In genomic region chr2:33315233-33316062, GRCm38 (mm10) we compare ENCODE assay signal across 9 mouse cellular contexts. TPM values are rescaled to one million over a fixed set of nuclear protein-coding genes. Genes with fewer than 3 reads are reported as not detected.
DNase-seq lines count a peak whose midpoint lies in the region; ATAC-seq lines count a peak whose summit lies in the region.
"Had no signal": no experiment of that assay in that cellular context is flagged by ENCODE, and none has a peak within 500 bp of the region (broad histone marks: within the 10 kb centered on the region; RNA-seq: fewer than 3 reads in every experiment).

No protein-coding gene starts in this region.

- DNase-seq in heart, adult 11 months = peak; percentile 96
- no peak for DNase-seq in heart, postnatal 25 days (ENCODE audit: low spot score)
- peak; percentile 59 for DNase-seq in NIH3T3 (ENCODE audit: low read depth)
- peak; percentile 70 for DNase-seq in lung, postnatal 10 days
- no peak for DNase-seq in T-cell, adult 2 months (ENCODE audit: low spot score)
- DNase-seq in cerebellum, adult 8-10 months = no peak
- no peak for DNase-seq in thymus, postnatal 0 days (ENCODE audit: low spot score)

- no peak overlapping the region for H3K4me3 ChIP-seq in heart, embryonic 16.5 days (ENCODE audit: low read length)
- H3K4me3 ChIP-seq: erythroblast, embryonic 14.5 days had no signal

- no peaks in the 10 kb centered on the region for H3K27me3 ChIP-seq in heart, embryonic 16.5 days (ENCODE audit: control insufficient read depth, insufficient read depth, low read length)

- peak overlapping the region; percentile 49 for H3K27ac ChIP-seq in heart, embryonic 16.5 days (ENCODE audit: low read length)

- 53% methylated on average over 4 of the region's 4 CpGs for WGBS in heart, embryonic 16.5 days

- peaks cover 16% of the 10 kb centered on the region for H3K4me1 ChIP-seq in heart, embryonic 16.5 days (ENCODE audit: control insufficient read depth, insufficient read depth, low read length)

- intact Hi-C loops in heart, postnatal 25 days (cut with DNase I) = loop anchor here (5.0 kb wide), 2 partner anchors 78 to 98 kb away; partner anchors contain the start of gene Angptl2

- H3K9ac ChIP-seq in heart, embryonic 16.5 days (ENCODE audit: low read length) = 0 out of 2 replicates have a peak overlapping the region, but pooled peaks have one; percentile 42

- no peaks in the 10 kb centered on the region for H3K9me3 ChIP-seq in heart, embryonic 16.5 days (replicated peaks; ENCODE audit: control insufficient read depth, low read length)

- H3K4me2 ChIP-seq in heart, embryonic 16.5 days (ENCODE audit: low read depth, low read length) = no peak overlapping the region

- no peak for ATAC-seq in heart, embryonic 16.5 days (replicated peaks; ENCODE audit: extremely low read depth, insufficient read depth, low FRiP score)

- no peaks in the 10 kb centered on the region for H3K36me3 ChIP-seq in heart, embryonic 16.5 days (ENCODE audit: control insufficient read depth, insufficient read depth)

RNA-seq across cellular contexts. Expression of gene Ralgps1, which starts 55.8 kb away (rescaled TPM):
- total RNA-seq in heart, postnatal 25 days (2021) = 1 to 10 TPM; 4.1 to 5.8 TPM
- 4.6 and 5.3 TPM in 2 replicates for polyA plus RNA-seq in heart, embryonic 16.5 days (2015; fragmentation: Nextera tagmentation; extraction: Ambion mirVana)
- 3.9 and 5.5 TPM in 2 replicates for polyA plus RNA-seq in thymus, postnatal 0 days (2015; fragmentation: Nextera tagmentation; extraction: Ambion mirVana)
- polyA plus RNA-seq: erythroblast, embryonic 14.5 days had no signal

Comparison
In these comparisons a context has a peak if more than half of its experiments do, and no peak if none do; other contexts are left out.
1. DNase-seq: peak in heart, adult 11 months (single experiment), NIH3T3 (single experiment) and lung, postnatal 10 days (single experiment); none in heart, postnatal 25 days (single experiment), T-cell, adult 2 months (single experiment), cerebellum, adult 8-10 months (single experiment) and thymus, postnatal 0 days (single experiment).